In the genomic region with DNA sequence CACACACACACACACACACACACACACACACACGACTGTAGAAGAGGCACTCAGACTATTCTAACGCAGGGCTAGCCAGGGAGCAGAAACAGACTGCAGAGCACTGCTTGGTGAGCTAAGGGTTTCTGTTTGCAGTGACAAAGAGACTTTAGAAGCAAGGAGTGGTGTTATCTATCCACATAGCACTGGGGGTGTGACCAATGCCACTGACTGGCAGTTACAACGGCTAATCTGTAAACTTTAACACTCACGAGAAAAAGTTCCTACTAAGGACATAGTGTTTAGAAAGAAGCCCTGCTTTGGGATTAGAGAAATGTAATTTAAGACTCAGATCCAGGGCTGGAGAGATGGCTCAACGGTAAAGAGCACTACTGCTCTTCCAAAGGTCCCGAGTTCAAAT, we compare ENCODE assay signal across 28 mouse cellular contexts. TPM values are rescaled to one million over a fixed set of nuclear protein-coding genes. Genes with fewer than 3 reads are reported as not detected.
A peak's percentile ranks its signal among the peaks of the same experiment; 100 is the strongest.
DNase-seq lines count a peak whose midpoint lies in the region; ATAC-seq and TF ChIP-seq lines count a peak whose summit lies in the region.
"Had no signal": no experiment of that assay in that cellular context is flagged by ENCODE, and none has a peak within 500 bp of the region (broad histone marks: within the 10 kb centered on the region; RNA-seq: fewer than 3 reads in every experiment).

No protein-coding gene starts in this region.

- TF ChIP-seq EP300 in MEL (IDR thresholded peaks at IDR 0.05; ENCODE audit: low read depth in 1 of 2, low read length in 2 of 2), result peak; percentile 84 to 93

- H3K9me3 ChIP-seq in MEL (replicated peaks; ENCODE audit: insufficient read depth, low read length), result no peaks in the 10 kb centered on the region
- H3K9me3 ChIP-seq in erythroblast, embryonic 14.5 days (ENCODE audit: control insufficient read depth, low read length), result no peaks in the 10 kb centered on the region
- no peaks in the 10 kb centered on the region for H3K9me3 ChIP-seq in liver, embryonic 13.5 days (replicated peaks)
- H3K9me3 ChIP-seq: embryonic facial prominence, embryonic 13.5 days; forebrain, embryonic 13.5 days; heart, embryonic 13.5 days; limb, embryonic 10.5 days; limb, embryonic 15.5 days; midbrain, embryonic 12.5 days; neural tube, embryonic 13.5 days had no signal

- H3K79me2 ChIP-seq in MEL (ENCODE audit: control insufficient read depth, insufficient read depth, low read length, poor library complexity), result no peaks in the 10 kb centered on the region

- peaks cover 0 to 28% of the 10 kb centered on the region in 2 experiments; a peak in 2 of 4 replicates for H3K36me3 ChIP-seq in MEL (ENCODE audit: control insufficient read depth in 1 of 2, insufficient read depth in 2 of 2, low read length in 2 of 2)
- H3K36me3 ChIP-seq in erythroblast, embryonic 14.5 days (ENCODE audit: control insufficient read depth), result no peaks in the 10 kb centered on the region
- no peaks in the 10 kb centered on the region for H3K36me3 ChIP-seq in liver, embryonic 13.5 days
- H3K36me3 ChIP-seq: embryonic facial prominence, embryonic 13.5 days; heart, embryonic 13.5 days; limb, embryonic 10.5 days; limb, embryonic 15.5 days; midbrain, embryonic 12.5 days; neural tube, embryonic 13.5 days had no signal

- H3K4me3 ChIP-seq in MEL (ENCODE audit: control insufficient read depth in 1 of 2, insufficient read depth in 1 of 2, low read depth in 2 of 2, low read length in 2 of 2), result peak overlapping the region; percentile 6 to 47
- peak overlapping the region; percentile 36 for H3K4me3 ChIP-seq in erythroblast, embryonic 14.5 days (replicated peaks)
- no peak overlapping the region for H3K4me3 ChIP-seq in liver, embryonic 13.5 days (replicated peaks)
- H3K4me3 ChIP-seq in lung, adult 2 months (replicated peaks; ENCODE audit: extremely low read depth, low read depth, low read length), result no peak overlapping the region
- H3K4me3 ChIP-seq: embryonic facial prominence, embryonic 13.5 days; forebrain, embryonic 13.5 days; heart, embryonic 13.5 days; limb, embryonic 10.5 days; limb, embryonic 15.5 days; midbrain, embryonic 12.5 days; neural tube, embryonic 13.5 days had no signal

- peak in 1 of 2 experiments; percentile 70; a peak in 2 of 4 replicates for TF ChIP-seq POLR2A in MEL (IDR thresholded peaks at IDR 0.05; ENCODE audit: control insufficient read depth in 1 of 2, insufficient read depth in 1 of 2, low read depth in 1 of 2, low read length in 2 of 2, poor library complexity in 1 of 2)
- TF ChIP-seq POLR2A in lung, adult 2 months (IDR thresholded peaks at IDR 0.05; ENCODE audit: borderline replicate concordance, extremely low read depth, low read depth, low read length), result no peak

- no peak for TF ChIP-seq CTCF in MEL (IDR thresholded peaks at IDR 0.05 in 2 of 3, conservative IDR thresholded peaks at IDR 0.05 in 1 of 3; ENCODE audit: control insufficient read depth in 1 of 3, insufficient read depth in 1 of 3, low read depth in 2 of 3, low read length in 3 of 3, poor library complexity in 1 of 3, severe bottlenecking in 1 of 3)
- TF ChIP-seq CTCF in lung, adult 2 months (IDR thresholded peaks at IDR 0.05; ENCODE audit: insufficient read depth, low read length), result no peak

- DNase-seq in MEL (ENCODE audit: low read depth, low spot score), result peak; percentile 93
- DNase-seq in liver, embryonic 13.5 days, result peak; percentile 53
- DNase-seq in layer of hippocampus, postnatal 25 days (ENCODE audit: extremely low spot score in 1 of 2, low spot score in 1 of 2), result no peak
- no peak for DNase-seq in cerebellum, adult 11 months
- no peak for DNase-seq in lung, adult 2 months
- DNase-seq: adrenal gland, adult 2 months; cerebellum, adult 9-10 months; gastrocnemius, postnatal 36 days; heart, adult 18-20 months; heart, postnatal 10 days; kidney, adult 9 months; kidney, postnatal 10 days had no signal

- 26% methylated on average over 6 of the region's 6 CpGs for WGBS in liver, embryonic 13.5 days (ENCODE audit: insufficient replicate concordance)
- WGBS in lung, adult 2 months, result 69% methylated on average over 6 of the region's 6 CpGs

- ATAC-seq in liver, embryonic 13.5 days (ENCODE audit: low read depth), result peak; percentile 94
- peak; percentile 83 for ATAC-seq in megakaryocyte progenitor cell, adult 5-6 weeks (replicated peaks; ENCODE audit: poor library complexity)
- ATAC-seq: activated CD4-positive, CD25-positive, alpha-beta regulatory T cell, adult 4 months; forebrain, embryonic 13.5 days; intestine, postnatal 0 days; lung, postnatal 0 days had no signal

- H3K9ac ChIP-seq in MEL (ENCODE audit: control insufficient read depth, low read depth, low read length, poor library complexity, severe bottlenecking), result peak overlapping the region; percentile 49
- no peak overlapping the region for H3K9ac ChIP-seq in liver, embryonic 13.5 days
- H3K9ac ChIP-seq: embryonic facial prominence, embryonic 13.5 days; forebrain, embryonic 13.5 days; heart, embryonic 13.5 days; hindbrain, embryonic 14.5 days; limb, embryonic 15.5 days; midbrain, embryonic 12.5 days; neural tube, embryonic 13.5 days had no signal

- H3K27me3 ChIP-seq in MEL (ENCODE audit: control insufficient read depth in 1 of 2, insufficient read depth in 2 of 2, low read length in 2 of 2), result no peaks in the 10 kb centered on the region
- peaks cover 2% of the 10 kb centered on the region; the same call in 1 of the 2 replicates for H3K27me3 ChIP-seq in erythroblast, embryonic 14.5 days (ENCODE audit: control insufficient read depth)
- H3K27me3 ChIP-seq in liver, embryonic 13.5 days, result no peaks in the 10 kb centered on the region
- H3K27me3 ChIP-seq: embryonic facial prominence, embryonic 13.5 days; forebrain, embryonic 13.5 days; heart, embryonic 13.5 days; limb, embryonic 15.5 days; midbrain, embryonic 12.5 days; neural tube, embryonic 13.5 days had no signal

- no peak for TF ChIP-seq RAD21 in MEL (IDR thresholded peaks at IDR 0.05; ENCODE audit: low read depth, low read length)

- H3K4me2 ChIP-seq in liver, embryonic 13.5 days, result peak overlapping the region; percentile 43
- H3K4me2 ChIP-seq: embryonic facial prominence, embryonic 13.5 days; forebrain, embryonic 13.5 days; heart, embryonic 13.5 days; hindbrain, embryonic 14.5 days; limb, embryonic 15.5 days; midbrain, embryonic 12.5 days; neural tube, embryonic 13.5 days had no signal

- H3K27ac ChIP-seq in MEL (ENCODE audit: control insufficient read depth, low read depth, low read length), result peak overlapping the region; percentile 80
- peak overlapping the region; percentile 81 for H3K27ac ChIP-seq in liver, embryonic 13.5 days
- H3K27ac ChIP-seq: embryonic facial prominence, embryonic 13.5 days; forebrain, embryonic 13.5 days; heart, embryonic 13.5 days; hindbrain, embryonic 14.5 days; limb, embryonic 10.5 days; limb, embryonic 15.5 days; macrophage; midbrain, embryonic 12.5 days; neural tube, embryonic 13.5 days had no signal

- H3K4me1 ChIP-seq in MEL (ENCODE audit: control insufficient read depth in 1 of 2, insufficient read depth in 2 of 2, low read length in 2 of 2), result peaks cover 17 to 35% of the 10 kb centered on the region in 2 experiments
- H3K4me1 ChIP-seq in erythroblast, embryonic 14.5 days (ENCODE audit: control insufficient read depth), result peaks cover 20% of the 10 kb centered on the region
- H3K4me1 ChIP-seq in liver, embryonic 13.5 days (replicated peaks), result peaks cover 18% of the 10 kb centered on the region
- H3K4me1 ChIP-seq in lung, adult 2 months (ENCODE audit: control insufficient read depth, insufficient read depth, low read length), result no peaks in the 10 kb centered on the region
- H3K4me1 ChIP-seq: embryonic facial prominence, embryonic 13.5 days; forebrain, embryonic 13.5 days; heart, embryonic 13.5 days; limb, embryonic 10.5 days; limb, embryonic 15.5 days; midbrain, embryonic 12.5 days; neural tube, embryonic 13.5 days had no signal

TF ChIP-seq in MEL, 35 proteins besides CTCF, POLR2A, EP300 and RAD21 (continues in another document):
- TF ChIP-seq SIN3A (IDR thresholded peaks at IDR 0.05; ENCODE audit: low read length), result peak; percentile 65
- TF ChIP-seq MYC (IDR thresholded peaks at IDR 0.05; ENCODE audit: low read depth, low read length), result peak; percentile 54; the same call in 1 of the 2 replicates
- TF ChIP-seq MAZ (IDR thresholded peaks at IDR 0.05; ENCODE audit: low read depth, low read length), result no peak
- TF ChIP-seq ZKSCAN1 (IDR thresholded peaks at IDR 0.05; ENCODE audit: low read depth, low read length), result peak; percentile 98
- peak; percentile 5; the same call in 1 of the 2 replicates for TF ChIP-seq TAL1 (IDR thresholded peaks at IDR 0.05; ENCODE audit: low read length)

RNA-seq across cellular contexts. Expression of a gene that starts 14.7 kb away (rescaled TPM):
- not detected in 2 replicates for total RNA-seq in MEL (2012; rRNA removed)
- not detected for polyA plus RNA-seq in MEL (2012; ENCODE audit: insufficient read depth in 1 of 2, insufficient read length in 2 of 2, low read depth in 1 of 2, low replicate concordance in 2 of 2, missing spikeins in 1 of 2)
- polyA plus RNA-seq in erythroblast, embryonic 14.5 days (2012), result not detected in 2 replicates
- 0.58 and 0.71 TPM in 2 replicates for polyA plus RNA-seq in liver, embryonic 13.5 days (2015; fragmentation: Nextera tagmentation; extraction: Ambion mirVana)
- total RNA-seq in megakaryocyte progenitor cell, adult 5-6 weeks (2015), result 0.22 TPM in 1 of 2 replicates, not detected in the other
- not detected in 2 replicates for total RNA-seq in megakaryocyte progenitor cell, adult 5-6 weeks (2017)
- total RNA-seq in layer of hippocampus, postnatal 25 days (2021), result 100 to 1,000 TPM; 178 to 189 TPM
- polyA plus RNA-seq in lung, adult 2 months (2012; rRNA removed), result 0.04 TPM in 1 of 2 replicates, not detected in the other
- total RNA-seq: gastrocnemius, adult 18-20 months; gastrocnemius, postnatal 36 days; heart, adult 18-20 months; heart, postnatal 10 days; hematopoietic stem cell, adult 5-6 weeks had no signal
- polyA plus RNA-seq: activated CD4-positive, CD25-positive, alpha-beta regulatory T cell, adult 4 months; macrophage had no signal

RNA-seq across cellular contexts. Expression of a gene that starts 15.2 kb away (rescaled TPM):
- total RNA-seq in MEL (2012; rRNA removed), result 64.6 and 65.0 TPM in 2 replicates
- polyA plus RNA-seq in MEL (2012; ENCODE audit: insufficient read depth in 1 of 2, insufficient read length in 2 of 2, low read depth in 1 of 2, low replicate concordance in 2 of 2, missing spikeins in 1 of 2), result 100 to 1,000 TPM; 147 to 455 TPM
- 0.55 and 0.66 TPM in 2 replicates for polyA plus RNA-seq in erythroblast, embryonic 14.5 days (2012)
- polyA plus RNA-seq in liver, embryonic 13.5 days (2015; fragmentation: Nextera tagmentation; extraction: Ambion mirVana), result 61.0 and 69.1 TPM in 2 replicates
- total RNA-seq in megakaryocyte progenitor cell, adult 5-6 weeks (2015), result 52.5 and 59.4 TPM in 2 replicates
- 79.3 and 80.0 TPM in 2 replicates for total RNA-seq in megakaryocyte progenitor cell, adult 5-6 weeks (2017)
- 10 to 100 TPM; 70.7 to 71.1 TPM for total RNA-seq in layer of hippocampus, postnatal 25 days (2021)
- 11.1 and 17.5 TPM in 2 replicates for polyA plus RNA-seq in lung, adult 2 months (2012; rRNA removed)

RNA-seq across cellular contexts. Expression of a gene that starts 51.0 kb away (rescaled TPM):
- total RNA-seq in MEL (2012; rRNA removed), result 29.0 and 31.1 TPM in 2 replicates
- polyA plus RNA-seq in MEL (2012; ENCODE audit: insufficient read depth in 1 of 2, insufficient read length in 2 of 2, low read depth in 1 of 2, low replicate concordance in 2 of 2, missing spikeins in 1 of 2), result 10 to 100 TPM in 1 of 2 experiments, not detected in 1; 47.5 TPM
- 0.46 and 0.48 TPM in 2 replicates for polyA plus RNA-seq in erythroblast, embryonic 14.5 days (2012)
- polyA plus RNA-seq in liver, embryonic 13.5 days (2015; fragmentation: Nextera tagmentation; extraction: Ambion mirVana), result 11.3 and 13.7 TPM in 2 replicates
- 22.8 and 29.0 TPM in 2 replicates for total RNA-seq in megakaryocyte progenitor cell, adult 5-6 weeks (2015)
- total RNA-seq in megakaryocyte progenitor cell, adult 5-6 weeks (2017), result 9.1 and 14.2 TPM in 2 replicates
- 10 to 100 TPM; 14.5 to 20.2 TPM for total RNA-seq in layer of hippocampus, postnatal 25 days (2021)
- 3.9 and 4.7 TPM in 2 replicates for polyA plus RNA-seq in lung, adult 2 months (2012; rRNA removed)

Comparison
In these comparisons a context has a peak if more than half of its experiments do, and no peak if none do; other contexts are left out.
1. DNase-seq: peak in MEL (single experiment) and liver, embryonic 13.5 days (single experiment); none in layer of hippocampus, postnatal 25 days (0 of 2), cerebellum, adult 11 months (single experiment) and lung, adult 2 months (single experiment).
2. H3K4me3 ChIP-seq: peak in MEL (2 of 2) and erythroblast, embryonic 14.5 days (single experiment); none in liver, embryonic 13.5 days (single experiment) and lung, adult 2 months (single experiment).